Mouse (Mus musculus) olfactory bulb, adult 2 months (tissue): Measurements from ENCODE around the gene Cabin1.

Source experiments
- CTCF ChIP-seq: fragments of 200-500 bp; IDR thresholded peaks from 2 replicates; pipeline ENCODE4 v1.5.1; 2012; ENCODE audit warnings: low read depth, mild to moderate bottlenecking, low read length, moderate library complexity; ENCODE audit not compliant: insufficient read depth
- POLR2A ChIP-seq: fragments of 200-500 bp; IDR thresholded peaks from 2 replicates; pipeline ENCODE4 v1.6.1; 2012; ENCODE audit warnings: mild to moderate bottlenecking, low read depth, low read length, moderate library complexity; ENCODE audit not compliant: insufficient read depth

- TF ChIP-seq POLR2A = no peak
- TF ChIP-seq CTCF = no peak
Measured at GRCm38 (mm10) chr10:75766856-75767255, 2.7 kb upstream of the Cabin1 start.
